Mouse (Mus musculus) heart, embryonic 16.5 days (tissue): ENCODE results near the gene Nprl3. TPM values are rescaled to one million over a fixed set of nuclear protein-coding genes. Genes with fewer than 3 reads are reported as not detected.

Experiments
- ATAC-seq: fragments of 200-750 bp; cut with Nextera tagmentation; replicated peaks from 2 replicates; pipeline ENCODE4 v1.8.0; 2017; ENCODE audit warnings: moderate number of reproducible peaks; ENCODE audit not compliant: insufficient read depth, low FRiP score; ENCODE audit errors: extremely low read depth
- H3K27ac ChIP-seq: fragments of 300-500 bp; sonication (generic); 2 replicates; pipeline ENCODE4 v1.5.1; 2014; ENCODE audit warnings: mild to moderate bottlenecking, low read length, control low read depth, moderate library complexity
- H3K27me3 ChIP-seq: fragments of 300-500 bp; sonication (generic); 2 replicates; pipeline ENCODE4 v1.6.1; 2014; ENCODE audit warnings: low read length, mixed read lengths; ENCODE audit not compliant: control insufficient read depth, insufficient read depth
- H3K36me3 ChIP-seq: fragments of 300-500 bp; sonication (generic); 2 replicates; pipeline ENCODE4 v1.6.1; 2014; ENCODE audit not compliant: control insufficient read depth, insufficient read depth
- H3K4me1 ChIP-seq: fragments of 300-500 bp; sonication (generic); 2 replicates; pipeline ENCODE4 v1.6.1; 2014; ENCODE audit warnings: low read length, mixed read lengths; ENCODE audit not compliant: control insufficient read depth, insufficient read depth
- H3K4me2 ChIP-seq: fragments of 300-500 bp; sonication (generic); 2 replicates; pipeline ENCODE4 v1.6.1; 2014; ENCODE audit warnings: low read depth, mild to moderate bottlenecking, control low read depth, low read length
- H3K4me3 ChIP-seq: fragments of 300-500 bp; sonication (generic); 2 replicates; pipeline ENCODE4 v1.5.1; 2014; ENCODE audit warnings: mild to moderate bottlenecking, control low read depth, low read length
- H3K9ac ChIP-seq: fragments of 300-500 bp; sonication (generic); 2 replicates; pipeline ENCODE4 v1.6.1; 2014; ENCODE audit warnings: low read length, control low read depth
- H3K9me3 ChIP-seq: fragments of 300-500 bp; sonication (generic); replicated peaks from 2 replicates; pipeline ENCODE4 v1.6.1; 2016; ENCODE audit warnings: low read length; ENCODE audit not compliant: control insufficient read depth
- WGBS: fragments of 180-500 bp; shearing (Covaris S2); extraction: QIAGEN DNeasy Blood & Tissue Kit; methylation state at CpG from one replicate; pipeline ENCODE4 v1.1.7; 2014; 5-methylcytosine and 5-hydroxymethylcytosine counted together
- polyA plus RNA-seq: library from polyadenylated mRNA; unstranded; fragments of >200 nt; fragmentation: Nextera tagmentation; extraction: Ambion mirVana; gene quantifications from 2 replicates; pipeline ENCODE4 v1.2.1, GENCODE M21; 2015

The Nprl3 gene
- polyA plus RNA-seq, 1 experiment from 2014 or later, result 30.4 TPM

DNA sequence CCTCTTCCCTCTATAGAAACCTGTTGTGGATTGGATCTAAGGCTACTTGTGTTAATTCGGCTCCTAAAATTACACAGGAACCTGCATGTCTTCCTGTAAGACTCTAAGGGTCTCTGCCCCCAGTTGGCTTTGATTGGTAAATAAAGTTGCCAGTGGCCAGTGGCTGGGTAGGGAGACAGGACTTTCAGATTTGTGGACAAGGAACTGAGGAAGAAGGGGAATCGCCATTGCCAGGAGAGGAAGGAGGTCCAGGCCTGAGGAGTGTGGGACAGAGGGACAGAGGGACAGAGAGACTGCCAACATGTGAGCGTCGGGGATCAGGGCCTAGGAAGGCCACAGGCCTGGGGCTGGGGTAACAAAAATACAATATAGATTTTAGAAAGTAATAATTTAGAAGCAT lies 86.3 kb downstream of the Nprl3 start:
- Histone ChIP-seq H3K9me3 (0 out of 2 replicates have a peak, but pooled peaks cover 3% of the 10 kb centered on the region), H3K4me3 (no peak overlapping the region), H3K27me3 (no peaks in the 10 kb centered on the region), H3K9ac (no peak overlapping the region), H3K36me3 (no peaks in the 10 kb centered on the region), H3K27ac (no peak overlapping the region), H3K4me2 (no peak overlapping the region), H3K4me1 (no peaks in the 10 kb centered on the region)
- 75% methylated on average over 4 of the region's 4 CpGs for WGBS
- ATAC-seq, result no peak

DNA sequence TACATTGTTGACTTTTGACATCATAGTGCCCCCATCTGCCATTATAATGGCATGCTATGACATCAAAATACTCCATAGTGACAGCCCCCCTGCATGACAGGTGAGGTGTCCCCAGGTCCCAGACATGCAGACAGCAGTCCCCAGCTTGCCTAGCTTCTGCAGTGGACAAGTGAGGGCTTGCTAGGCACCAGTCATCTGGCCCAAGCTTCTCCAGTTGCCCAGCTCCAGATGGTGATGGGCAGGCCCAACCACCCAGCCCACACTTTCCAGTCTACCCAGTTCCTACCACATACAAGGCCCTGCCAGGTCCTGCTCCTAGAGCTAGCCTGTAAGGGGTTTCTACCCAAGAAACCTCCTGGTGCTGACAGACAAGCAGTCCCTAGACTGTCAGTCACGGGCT lies 89.0 kb downstream of the Nprl3 start:
- WGBS, result 57% methylated on average over 1 of the region's 1 CpGs
- no peak overlapping the region for H3K27ac ChIP-seq
- no peak for ATAC-seq
- no peak overlapping the region for H3K4me3 ChIP-seq
- no peaks in the 10 kb centered on the region for H3K36me3 ChIP-seq
- no peak overlapping the region for H3K4me2 ChIP-seq
- H3K4me1 ChIP-seq, result no peaks in the 10 kb centered on the region
- H3K27me3 ChIP-seq, result no peaks in the 10 kb centered on the region
- H3K9me3 ChIP-seq, result 0 out of 2 replicates have a peak, but pooled peaks cover 3% of the 10 kb centered on the region
- H3K9ac ChIP-seq, result no peak overlapping the region

Other genes starting within 250 kb of the Nprl3 start
- gene Il9r, start 67.4 kb downstream of the Nprl3 start, polyA plus RNA-seq, result 0.74 and 1.4 TPM in 2 replicates
- 42.6 and 50.9 TPM in 2 replicates for gene Snrnp25, start 62.3 kb downstream of the Nprl3 start, polyA plus RNA-seq
- 35.6 and 44.2 TPM in 2 replicates for gene Rhbdf1, start 45.4 kb downstream of the Nprl3 start, polyA plus RNA-seq
- 19.1 and 20.4 TPM in 2 replicates for gene Mpg, start 41.2 kb downstream of the Nprl3 start, polyA plus RNA-seq
- gene Hba-x, start 8.7 kb upstream of the Nprl3 start, polyA plus RNA-seq, result 61.3 and 82.7 TPM in 2 replicates
- gene Hba-a1, start 15.8 kb upstream of the Nprl3 start, polyA plus RNA-seq, result 15,213 and 16,163 TPM in 2 replicates
- gene Hbq1b, start 19.3 kb upstream of the Nprl3 start, polyA plus RNA-seq, result 1.5 and 1.7 TPM in 2 replicates
- 36,578 and 41,568 TPM in 2 replicates for gene Hba-a2, start 28.8 kb upstream of the Nprl3 start, polyA plus RNA-seq
- 1.6 and 2.8 TPM in 2 replicates for gene Hbq1a, start 32.4 kb upstream of the Nprl3 start, polyA plus RNA-seq
- 10.0 and 10.9 TPM in 2 replicates for gene Sh3pxd2b, start 80.1 kb upstream of the Nprl3 start, polyA plus RNA-seq
- gene Ubtd2, start 187.7 kb upstream of the Nprl3 start, polyA plus RNA-seq, result 25.5 and 27.1 TPM in 2 replicates